ENCODE assay signal across 8 mouse cellular contexts in genomic region chr1:36919728-36920127, GRCm38 (mm10). TPM values are rescaled to one million over a fixed set of nuclear protein-coding genes. Genes with fewer than 3 reads are reported as not detected.
DNase-seq lines count a peak whose midpoint lies in the region; ATAC-seq and TF ChIP-seq lines count a peak whose summit lies in the region.

No protein-coding gene starts in this region.

- peak; percentile 53 for ATAC-seq in activated CD4-positive, CD25-positive, alpha-beta regulatory T cell, adult 4 months
- ATAC-seq in inflammation-experienced regulatory T-cells, adult 6 months, result peak; percentile 59

- no peak overlapping the region for H3K4me3 ChIP-seq in kidney, adult 2 months (ENCODE audit: insufficient read depth, low read depth, low read length)

- H3K36me3 ChIP-seq in kidney, adult 2 months (ENCODE audit: control insufficient read depth, insufficient read depth, low read length), result no peaks in the 10 kb centered on the region
- no peaks in the 10 kb centered on the region for H3K36me3 ChIP-seq in splenic B cell, adult 2 months (ENCODE audit: control insufficient read depth, insufficient read depth, low read length, poor library complexity, severe bottlenecking)

- H3K4me1 ChIP-seq in kidney, adult 2 months (ENCODE audit: control insufficient read depth, insufficient read depth, low read length), result peaks cover 40% of the 10 kb centered on the region

- TF ChIP-seq POLR2A in kidney, adult 2 months (IDR thresholded peaks at IDR 0.05; ENCODE audit: low read depth, low read length), result no peak

- H3K27me3 ChIP-seq in kidney, adult 2 months (replicated peaks; ENCODE audit: control insufficient read depth, insufficient read depth, low read length), result no peaks in the 10 kb centered on the region
- no peaks in the 10 kb centered on the region for H3K27me3 ChIP-seq in splenic B cell, adult 2 months (ENCODE audit: control insufficient read depth, insufficient read depth, low read length, poor library complexity, severe bottlenecking)

- peak overlapping the region; percentile 58; the same call in 1 of the 2 replicates for H3K27ac ChIP-seq in kidney, adult 2 months (ENCODE audit: insufficient read depth, low read depth, low read length)

- TF ChIP-seq CTCF in kidney, adult 2 months (conservative IDR thresholded peaks at IDR 0.05; ENCODE audit: insufficient read depth, insufficient read length, low read depth, low read length), result no peak

- DNase-seq in kidney, adult 2 months, result no peak
- DNase-seq in kidney, adult 9 months, result no peak
- peak; percentile 68 for DNase-seq in splenic B cell, adult 2 months (ENCODE audit: low read depth, low spot score)
- no peak for DNase-seq in urinary bladder, postnatal 14 days (ENCODE audit: low spot score)
- no peak for DNase-seq in layer of hippocampus, adult 9-11 months
- DNase-seq in right cerebral cortex, postnatal 14 days, result no peak

- 39% methylated on average over 1 of the region's 1 CpGs for WGBS in kidney, adult 2 months

RNA-seq across cellular contexts. Expression of gene Tmem131, which starts 23.7 kb away (rescaled TPM):
- 18.9 and 19.0 TPM in 2 replicates for polyA plus RNA-seq in kidney, adult 2 months (2012; rRNA removed)
- polyA plus RNA-seq in activated CD4-positive, CD25-positive, alpha-beta regulatory T cell, adult 4 months (2017; shearing (Covaris generic)), result 10 to 100 TPM; 10.3 to 11.4 TPM
- 10 to 100 TPM in 2 of 3 experiments, 1 to 10 TPM in 1; 7.5 to 15.1 (median 13.0) TPM for polyA plus RNA-seq in inflammation-experienced regulatory T-cells, adult 6 months (2017; shearing (Covaris generic))
